Mouse (Mus musculus): ENCODE data around the gene 2900011O08Rik. TPM values are rescaled to one million over a fixed set of nuclear protein-coding genes. Genes with fewer than 3 reads are reported as not detected.
A peak's percentile ranks its signal among the peaks of the same experiment; 100 is the strongest.
"Not testable (repeated sequence)": the region's sequence is repeated elsewhere in the genome, so short reads cannot be mapped to it uniquely, and the experiment has no call there.

2900011O08Rik gene
- polyA plus RNA-seq, 1 experiment from 2014 or later: 2.3 TPM

DNA sequence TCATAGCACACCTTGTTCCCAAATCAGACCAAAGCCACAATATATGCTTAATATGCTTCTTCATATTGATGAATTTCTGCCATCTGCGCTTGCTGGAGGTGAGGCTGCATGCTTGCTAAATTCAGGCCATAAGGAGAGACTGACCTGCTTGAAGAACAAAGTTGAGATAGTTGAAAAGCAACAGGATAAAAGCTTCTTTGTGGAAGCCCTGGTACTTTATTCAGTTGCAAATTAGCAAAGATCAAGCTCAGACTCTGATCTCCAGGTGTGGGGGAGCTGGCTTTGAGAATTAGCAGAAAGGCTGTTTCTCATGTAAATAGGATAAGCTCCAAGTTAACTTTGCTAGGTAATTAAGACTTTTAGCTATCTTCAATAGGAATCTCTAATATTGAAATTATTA lies 9.4 kb upstream of the 2900011O08Rik start:
- not testable (repeated sequence) for H3K27me3 ChIP-seq (ENCODE audit: insufficient read depth, poor library complexity, severe bottlenecking); H3K36me3 ChIP-seq; H3K4me1 ChIP-seq; H3K4me3 ChIP-seq; H3K27ac ChIP-seq; H3K9me3 ChIP-seq; DNase-seq (ENCODE audit: low spot score)
- WGBS: 52% methylated on average over 1 of the region's 1 CpGs

DNA sequence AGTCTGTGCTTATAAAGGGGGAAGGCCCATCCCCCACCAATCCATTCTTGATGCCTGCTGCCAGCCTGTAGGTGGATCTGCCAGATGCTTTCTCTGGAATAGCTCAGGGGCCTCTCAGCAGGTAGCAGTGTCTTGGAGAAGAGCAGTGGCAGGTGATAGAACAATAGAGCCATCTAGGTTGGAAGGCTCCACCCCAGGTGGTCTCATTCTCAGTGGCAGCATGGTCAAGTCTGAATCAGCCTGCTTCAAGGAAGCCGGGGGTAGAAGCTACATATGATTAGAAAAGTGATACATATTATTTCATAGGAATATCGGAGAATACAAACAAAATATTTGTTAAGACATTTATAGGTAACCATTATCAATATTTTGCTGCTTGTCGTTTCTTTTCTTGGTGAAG lies 4.7 kb upstream of the 2900011O08Rik start:
- not testable (repeated sequence) for H3K27ac ChIP-seq; H3K4me3 ChIP-seq; H3K27me3 ChIP-seq (ENCODE audit: insufficient read depth, poor library complexity, severe bottlenecking); H3K9me3 ChIP-seq; DNase-seq (ENCODE audit: low spot score); H3K36me3 ChIP-seq; H3K4me1 ChIP-seq
- 75% methylated on average over 3 of the region's 3 CpGs for WGBS

DNA sequence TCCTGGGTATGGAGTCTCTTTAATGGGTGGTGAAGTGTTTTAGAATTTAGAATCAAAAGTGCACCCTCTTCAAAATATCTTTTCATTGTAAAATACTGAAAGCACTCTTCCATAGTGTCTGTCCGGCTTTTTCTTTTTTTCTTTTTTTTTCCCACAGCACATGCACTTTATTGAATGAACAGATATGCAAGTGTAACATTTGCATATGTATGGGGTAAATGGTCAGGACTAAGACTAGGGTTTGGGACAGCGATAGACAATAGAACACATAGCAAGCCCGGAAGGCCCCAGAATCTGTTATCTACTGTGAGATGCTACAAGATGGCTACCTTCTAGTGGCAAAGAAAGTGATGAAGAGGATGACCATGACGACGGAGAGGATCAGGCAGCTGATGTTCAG lies 3.2 kb upstream of the 2900011O08Rik start:
- H3K4me3 ChIP-seq: no peak overlapping the region
- no peak for DNase-seq (ENCODE audit: low spot score)
- peaks cover 12% of the 10 kb centered on the region for H3K4me1 ChIP-seq
- H3K9me3 ChIP-seq: no peaks in the 10 kb centered on the region
- no peak overlapping the region for H3K27ac ChIP-seq
- H3K36me3 ChIP-seq: no peaks in the 10 kb centered on the region
- WGBS: 89% methylated on average over 5 of the region's 5 CpGs
- H3K27me3 ChIP-seq (ENCODE audit: insufficient read depth, poor library complexity, severe bottlenecking): peaks cover 12% of the 10 kb centered on the region; the same call in 1 of the 2 replicates

DNA sequence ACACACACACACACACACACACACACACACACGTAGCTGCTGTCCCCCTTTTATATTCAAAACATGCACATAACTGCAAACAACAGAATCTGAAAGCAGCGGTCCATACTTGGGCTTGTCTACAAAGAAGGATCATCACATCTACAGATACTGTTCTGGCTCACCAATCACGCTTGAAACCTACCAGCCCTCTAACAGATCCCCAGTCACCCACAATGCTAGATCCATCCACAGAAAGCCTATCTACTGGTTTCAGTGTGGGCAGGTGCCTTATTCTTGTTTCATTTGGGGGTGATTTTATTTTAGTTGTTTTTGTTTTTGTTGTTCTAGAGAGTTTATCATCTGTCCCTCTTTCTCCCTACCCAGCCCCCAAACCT lies 219 bp upstream of the 2900011O08Rik start:
- Histone ChIP-seq H3K4me1 (peaks cover 12% of the 10 kb centered on the region), H3K36me3 (no peaks in the 10 kb centered on the region), H3K4me3 (peak overlapping the region; percentile 66), H3K9me3 (no peaks in the 10 kb centered on the region), H3K27me3 (ENCODE audit: insufficient read depth, poor library complexity, severe bottlenecking) (peaks cover 13% of the 10 kb centered on the region; the same call in 1 of the 2 replicates), H3K27ac (no peak overlapping the region)
- DNase-seq (ENCODE audit: low spot score): no peak
- 50% methylated on average over 3 of the region's 3 CpGs for WGBS

DNA sequence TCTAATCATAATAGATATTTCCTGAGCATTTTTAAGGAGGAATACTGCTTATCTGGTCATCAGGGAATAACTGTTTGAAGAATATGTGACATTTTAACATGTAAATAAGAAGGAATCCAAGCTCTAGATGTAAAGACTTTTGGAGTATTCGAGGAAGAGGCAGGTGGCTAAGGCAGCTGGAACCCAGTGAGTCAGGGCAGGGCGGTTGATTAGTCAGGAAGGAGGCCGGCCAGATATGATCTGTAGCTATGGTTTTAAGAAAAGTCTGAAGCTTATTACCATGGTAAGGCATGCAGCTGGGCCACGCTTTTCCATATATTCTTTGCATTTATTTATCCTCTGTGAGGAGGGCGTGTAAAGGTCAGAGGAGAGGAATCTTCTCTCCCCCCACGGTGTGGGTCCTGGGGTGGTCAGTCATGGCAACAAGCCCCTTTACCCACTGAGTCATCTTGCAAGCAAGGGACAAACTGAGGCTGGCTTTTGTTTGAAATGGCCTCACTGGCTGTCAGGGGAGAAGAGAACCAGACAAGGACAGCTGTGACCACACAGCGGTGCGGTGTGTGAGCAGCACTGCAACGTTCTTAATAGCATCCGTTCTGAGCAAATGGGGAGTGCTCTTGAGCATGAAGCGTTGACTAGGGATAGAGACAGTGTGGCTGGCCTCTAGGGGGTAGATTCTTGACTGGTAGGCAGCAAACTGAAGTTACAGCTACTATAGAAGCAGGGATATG lies 6.3 kb downstream of the 2900011O08Rik start:
- DNase-seq (ENCODE audit: low spot score): peak; percentile 58
- no peaks in the 10 kb centered on the region for H3K4me1 ChIP-seq
- H3K9me3 ChIP-seq: no peaks in the 10 kb centered on the region
- WGBS: 80% methylated on average over 11 of the region's 11 CpGs
- no peaks in the 10 kb centered on the region for H3K36me3 ChIP-seq
- no peak overlapping the region for H3K4me3 ChIP-seq
- no peak overlapping the region for H3K27ac ChIP-seq
- H3K27me3 ChIP-seq (ENCODE audit: insufficient read depth, poor library complexity, severe bottlenecking): peaks cover 5% of the 10 kb centered on the region; the same call in 1 of the 2 replicates

DNA sequence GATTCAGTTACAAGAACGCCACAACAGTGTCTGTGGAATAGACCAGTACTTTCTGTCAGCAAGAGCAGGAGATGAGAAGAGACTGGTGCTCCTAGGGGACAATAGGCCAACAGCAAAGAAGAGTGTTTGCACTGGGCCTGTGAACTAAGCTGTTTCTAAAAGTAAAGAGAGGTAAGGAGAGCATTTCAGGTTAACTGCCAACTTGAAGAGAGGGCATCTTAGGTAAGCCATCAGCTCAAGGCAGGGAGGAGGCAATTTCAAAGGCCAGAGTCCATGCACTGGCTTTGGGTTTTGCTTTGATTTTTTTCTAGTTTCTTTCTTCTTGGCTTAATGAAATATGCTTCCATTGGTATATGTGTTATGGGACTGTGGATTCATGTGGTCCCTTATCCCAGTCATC lies 7.7 kb downstream of the 2900011O08Rik start:
- H3K27ac ChIP-seq: no peak overlapping the region
- 70% methylated on average over 1 of the region's 1 CpGs for WGBS
- DNase-seq (ENCODE audit: low spot score): peak; percentile 3

DNA sequence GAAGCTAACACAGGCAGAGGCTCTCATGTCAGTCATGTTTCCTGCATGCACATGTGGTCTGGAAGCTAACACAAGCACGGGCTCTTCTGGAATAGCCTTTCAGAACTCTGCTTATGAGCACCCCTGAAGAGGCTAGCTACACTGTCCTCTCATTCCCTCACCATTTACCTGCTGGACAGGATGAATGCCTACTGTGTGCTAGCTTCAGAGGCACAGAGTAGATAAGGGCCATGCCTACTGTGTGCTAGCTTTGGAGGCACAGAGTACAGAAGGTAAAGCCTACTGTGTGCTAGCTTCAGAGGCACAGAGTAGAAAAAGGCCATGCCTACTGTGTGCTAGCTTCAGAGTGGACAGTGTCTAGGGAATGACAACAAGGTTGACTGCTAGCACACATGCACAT lies 8.1 kb downstream of the 2900011O08Rik start:
- WGBS: 79% methylated on average over 1 of the region's 1 CpGs
- Histone ChIP-seq H3K36me3 (no peaks in the 10 kb centered on the region), H3K9me3 (no peaks in the 10 kb centered on the region), H3K4me1 (no peaks in the 10 kb centered on the region), H3K27ac (no peak overlapping the region), H3K4me3 (no peak overlapping the region), H3K27me3 (ENCODE audit: insufficient read depth, poor library complexity, severe bottlenecking) (no peaks in the 10 kb centered on the region)
- peak; percentile 55 for DNase-seq (ENCODE audit: low spot score)

More for the DNA sequence above, 7.7 kb downstream of the 2900011O08Rik start:
- Histone ChIP-seq H3K36me3 (no peaks in the 10 kb centered on the region), H3K4me3 (no peak overlapping the region), H3K4me1 (no peaks in the 10 kb centered on the region), H3K27me3 (ENCODE audit: insufficient read depth, poor library complexity, severe bottlenecking) (no peaks in the 10 kb centered on the region), H3K9me3 (no peaks in the 10 kb centered on the region)

DNA sequence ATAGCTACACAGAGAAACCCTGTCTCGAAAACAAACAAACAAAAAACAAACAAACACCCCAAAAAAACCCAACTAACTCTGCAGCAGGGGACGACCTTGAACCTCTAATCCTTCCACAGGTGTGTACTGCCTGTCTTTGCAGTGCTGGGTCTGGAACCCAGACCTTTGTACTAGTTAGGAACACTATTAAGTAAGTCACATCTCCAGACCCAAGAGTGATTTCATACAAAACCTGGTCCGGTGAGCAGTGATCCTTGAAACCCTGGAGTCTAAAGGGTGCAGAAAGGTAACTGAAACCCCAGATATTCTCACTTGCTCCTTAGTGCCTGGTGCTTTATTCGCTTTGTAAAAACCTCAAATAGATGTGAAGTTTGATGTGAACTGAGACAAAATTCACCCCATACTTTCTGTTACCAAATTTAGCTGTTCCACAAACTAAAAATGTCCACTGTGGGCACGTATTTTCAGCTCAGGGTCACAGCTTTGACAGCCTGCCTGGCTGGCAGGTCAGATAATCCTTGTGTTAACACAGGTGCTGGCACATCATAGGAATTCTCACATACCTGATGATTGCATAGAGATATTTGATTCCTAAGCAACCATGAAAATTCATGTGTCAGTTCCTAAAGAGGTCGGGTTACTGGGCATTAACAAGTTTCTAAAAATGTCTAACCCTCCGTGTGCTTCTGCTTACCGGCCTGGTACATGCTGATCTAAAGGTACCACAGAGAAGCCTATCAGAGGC lies 17.2 kb downstream of the 2900011O08Rik start:
- Histone ChIP-seq H3K4me3 (no peak overlapping the region), H3K36me3 (no peaks in the 10 kb centered on the region), H3K27ac (no peak overlapping the region), H3K4me1 (no peaks in the 10 kb centered on the region), H3K27me3 (ENCODE audit: insufficient read depth, poor library complexity, severe bottlenecking) (no peaks in the 10 kb centered on the region), H3K9me3 (no peaks in the 10 kb centered on the region)
- WGBS: 55% methylated on average over 8 of the region's 8 CpGs
- no peak for DNase-seq (ENCODE audit: low spot score)

DNA sequence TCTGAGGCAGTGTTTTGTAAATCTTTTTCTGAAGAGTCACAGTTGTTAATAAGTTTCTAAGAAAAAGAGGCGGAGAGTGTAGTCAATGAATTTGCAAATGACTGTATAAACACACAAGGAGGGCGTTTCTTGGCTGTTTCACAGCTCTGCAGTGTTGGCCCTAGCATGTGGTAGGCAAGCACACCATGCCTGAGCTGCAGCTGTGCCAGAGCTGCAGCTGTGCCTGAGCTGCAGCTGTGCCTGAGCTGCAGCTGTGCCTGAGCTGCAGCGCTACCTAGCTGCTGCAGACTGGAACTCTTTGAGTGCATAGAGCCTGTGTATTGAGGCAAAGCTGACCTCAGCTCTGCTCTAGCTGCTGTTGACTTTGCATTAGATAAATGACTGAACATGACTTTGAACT lies 17.8 kb downstream of the 2900011O08Rik start:
- H3K36me3 ChIP-seq: no peaks in the 10 kb centered on the region
- no peak overlapping the region for H3K4me3 ChIP-seq
- H3K4me1 ChIP-seq: no peaks in the 10 kb centered on the region
- DNase-seq (ENCODE audit: low spot score): no peak
- H3K27ac ChIP-seq: no peak overlapping the region
- WGBS: 32% methylated on average over 3 of the region's 3 CpGs
- no peaks in the 10 kb centered on the region for H3K27me3 ChIP-seq (ENCODE audit: insufficient read depth, poor library complexity, severe bottlenecking)
- H3K9me3 ChIP-seq: no peaks in the 10 kb centered on the region

DNA sequence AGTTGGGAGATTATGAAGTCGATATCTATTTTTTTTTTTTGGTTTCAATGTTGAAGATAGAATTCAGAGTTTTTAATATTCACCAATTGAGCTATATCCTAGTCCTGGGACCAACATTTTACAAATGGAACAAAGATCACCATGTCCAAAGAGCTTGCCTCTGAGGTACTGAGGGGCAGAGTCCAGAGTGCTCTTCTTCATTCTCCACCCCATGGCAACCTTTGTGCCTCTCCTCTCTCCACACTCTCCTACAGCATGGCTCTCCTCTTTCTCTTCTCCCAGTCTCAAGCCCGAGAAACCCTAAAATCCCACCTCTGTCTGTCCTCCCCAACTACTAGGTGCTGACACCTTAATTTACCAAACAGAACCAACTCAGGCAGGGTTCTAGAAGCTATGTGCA lies 18.3 kb downstream of the 2900011O08Rik start:
- Histone ChIP-seq H3K27me3 (ENCODE audit: insufficient read depth, poor library complexity, severe bottlenecking) (no peaks in the 10 kb centered on the region), H3K4me3 (no peak overlapping the region), H3K4me1 (no peaks in the 10 kb centered on the region), H3K27ac (no peak overlapping the region), H3K9me3 (no peaks in the 10 kb centered on the region), H3K36me3 (no peaks in the 10 kb centered on the region)
- 60% methylated on average over 2 of the region's 2 CpGs for WGBS
- no peak for DNase-seq (ENCODE audit: low spot score)

DNA sequence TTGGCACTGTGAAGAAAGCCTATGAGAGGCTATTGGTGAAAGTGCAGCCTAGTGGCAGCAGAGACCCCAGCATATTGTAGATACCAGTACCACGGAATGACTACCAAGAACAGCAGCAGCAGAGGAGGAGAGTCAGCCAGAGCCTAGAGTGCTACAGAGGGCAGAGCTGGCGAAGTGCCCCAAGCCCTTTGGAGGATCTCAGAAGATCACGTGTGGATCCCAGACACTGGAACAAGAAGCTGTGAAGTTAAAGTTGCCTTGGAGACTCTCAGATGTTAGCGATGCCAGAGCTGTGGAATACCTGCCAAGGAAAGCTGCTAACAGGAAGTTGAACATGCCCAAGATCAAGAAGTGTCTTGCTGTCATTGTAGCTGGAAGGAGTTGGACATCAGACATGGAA lies 18.9 kb downstream of the 2900011O08Rik start:
- no peaks in the 10 kb centered on the region for H3K9me3 ChIP-seq
- no peaks in the 10 kb centered on the region for H3K36me3 ChIP-seq
- H3K4me3 ChIP-seq: no peak overlapping the region
- 70% methylated on average over 4 of the region's 4 CpGs for WGBS
- H3K27me3 ChIP-seq (ENCODE audit: insufficient read depth, poor library complexity, severe bottlenecking): no peaks in the 10 kb centered on the region
- DNase-seq (ENCODE audit: low spot score): no peak
- no peak overlapping the region for H3K27ac ChIP-seq
- H3K4me1 ChIP-seq: no peaks in the 10 kb centered on the region

DNA sequence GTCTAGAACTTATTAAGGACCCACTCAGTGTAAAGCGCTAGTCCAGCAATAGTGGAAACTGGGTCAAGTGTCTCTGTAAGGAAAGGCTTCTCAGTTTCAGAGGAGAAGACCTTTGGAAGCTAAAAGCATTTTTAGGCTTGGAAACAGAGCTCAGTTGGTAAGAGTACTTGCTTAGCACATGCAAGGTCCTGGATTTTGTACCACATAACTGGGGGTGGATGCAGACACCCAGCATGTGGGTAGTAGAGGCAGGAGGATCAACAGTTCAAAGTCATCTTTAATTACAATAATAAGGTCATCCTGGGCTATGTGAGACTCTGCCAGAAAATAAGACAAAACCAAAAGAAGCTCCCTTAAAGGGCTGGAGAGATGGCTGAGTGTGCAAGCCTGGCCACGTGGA lies 21.7 kb downstream of the 2900011O08Rik start:
- Histone ChIP-seq H3K9me3 (no peaks in the 10 kb centered on the region), H3K4me3 (no peak overlapping the region), H3K4me1 (no peaks in the 10 kb centered on the region), H3K27me3 (ENCODE audit: insufficient read depth, poor library complexity, severe bottlenecking) (no peaks in the 10 kb centered on the region), H3K36me3 (no peaks in the 10 kb centered on the region), H3K27ac (no peak overlapping the region)
- 75% methylated on average over 2 of the region's 2 CpGs for WGBS
- no peak for DNase-seq (ENCODE audit: low spot score)

DNA sequence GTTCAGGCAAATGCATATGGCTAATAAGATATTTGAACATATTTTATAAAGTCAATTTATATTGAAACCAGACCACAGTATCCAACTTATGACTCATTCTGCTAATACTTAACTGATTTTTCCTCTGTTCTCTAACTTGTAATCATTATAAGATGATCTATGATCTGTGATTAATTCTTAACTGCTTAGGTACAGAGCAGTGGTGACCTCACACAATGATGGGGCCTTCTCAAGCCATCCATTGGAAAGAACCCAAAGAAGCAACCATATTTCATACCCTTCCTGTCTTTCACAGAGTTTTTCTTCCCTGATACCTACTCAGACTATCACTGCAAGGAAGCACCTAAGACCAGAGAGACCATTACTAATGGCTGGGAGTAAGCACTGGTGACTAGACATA lies 22.3 kb downstream of the 2900011O08Rik start:
- Histone ChIP-seq H3K4me3 (no peak overlapping the region), H3K9me3 (no peaks in the 10 kb centered on the region), H3K27me3 (ENCODE audit: insufficient read depth, poor library complexity, severe bottlenecking) (no peaks in the 10 kb centered on the region), H3K36me3 (no peaks in the 10 kb centered on the region), H3K27ac (no peak overlapping the region), H3K4me1 (no peaks in the 10 kb centered on the region)
- no peak for DNase-seq (ENCODE audit: low spot score)

All from heart, embryonic 10.5 days (tissue).